Mouse (Mus musculus): ENCODE results near the gene Cideb. TPM values are rescaled to one million over a fixed set of nuclear protein-coding genes. Genes with fewer than 3 reads are reported as not detected.
"Not testable (repeated sequence)": the region's sequence is repeated elsewhere in the genome, so short reads cannot be mapped to it uniquely, and the experiment has no call there.

The Cideb gene
- total RNA-seq, 1 experiment from 2014 or later, result 1.0 TPM

GRCm38 (mm10) chr14:55768555-55768954, 10.3 kb upstream of the Cideb start:
- ATAC-seq (replicated peaks; ENCODE audit: insufficient number of reproducible peaks, low FRiP score, low TSS enrichment, poor library complexity, severe bottlenecking), result no peak

DNA sequence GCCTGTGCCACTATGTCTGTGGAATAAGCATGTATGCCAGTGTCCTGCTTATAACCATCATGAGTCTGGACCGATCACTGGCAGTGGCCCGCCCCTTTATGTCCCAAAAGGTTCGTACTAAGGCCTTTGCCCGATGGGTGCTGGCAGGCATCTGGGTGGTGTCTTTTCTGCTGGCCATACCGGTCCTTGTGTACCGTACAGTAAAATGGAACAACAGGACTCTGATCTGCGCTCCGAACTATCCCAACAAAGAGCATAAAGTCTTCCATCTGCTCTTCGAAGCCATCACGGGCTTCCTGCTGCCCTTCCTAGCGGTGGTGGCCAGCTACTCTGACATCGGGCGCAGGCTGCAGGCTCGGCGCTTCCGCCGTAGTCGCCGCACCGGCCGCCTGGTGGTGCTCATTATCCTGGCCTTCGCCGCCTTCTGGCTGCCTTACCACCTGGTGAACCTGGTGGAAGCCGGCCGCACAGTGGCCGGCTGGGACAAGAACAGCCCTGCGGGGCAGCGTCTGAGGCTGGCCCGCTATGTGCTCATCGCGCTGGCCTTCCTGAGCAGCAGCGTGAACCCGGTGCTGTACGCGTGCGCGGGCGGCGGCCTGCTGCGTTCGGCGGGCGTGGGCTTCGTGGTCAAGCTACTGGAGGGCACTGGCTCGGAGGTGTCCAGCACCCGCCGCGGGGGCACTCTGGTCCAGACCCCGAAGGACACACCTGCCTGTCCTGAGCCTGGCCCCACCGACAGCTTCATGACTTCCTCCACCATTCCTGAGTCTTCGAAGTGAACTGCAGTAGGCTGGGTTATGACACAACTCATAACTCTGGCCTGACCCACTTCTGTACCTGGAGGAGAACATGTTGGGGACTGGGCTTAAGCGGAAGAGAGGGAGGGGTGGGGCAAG, 9.5 kb upstream of the Cideb start:
- no peak for ATAC-seq (replicated peaks; ENCODE audit: insufficient number of reproducible peaks, low FRiP score, low TSS enrichment, poor library complexity, severe bottlenecking)

- ATAC-seq (replicated peaks; ENCODE audit: insufficient number of reproducible peaks, low FRiP score, low TSS enrichment, poor library complexity, severe bottlenecking), result peak; percentile 27; the same call in 1 of the 2 replicates
These were observed 7.4 kb upstream of the Cideb start, which contains the start of gene Ltb4r1 for GRCm38 (mm10) chr14:55765696-55766095. Ltb4r1 (plus strand) TSS chr14:55765962.

- no peak for ATAC-seq (replicated peaks; ENCODE audit: insufficient number of reproducible peaks, low FRiP score, low TSS enrichment, poor library complexity, severe bottlenecking)
These were observed 4.9 kb upstream of the Cideb start for GRCm38 (mm10) chr14:55763166-55763565.

- ATAC-seq (replicated peaks; ENCODE audit: insufficient number of reproducible peaks, low FRiP score, low TSS enrichment, poor library complexity, severe bottlenecking), result no peak
These were observed 4.0 kb upstream of the Cideb start for GRCm38 (mm10) chr14:55762001-55762821.

- ATAC-seq (replicated peaks; ENCODE audit: insufficient number of reproducible peaks, low FRiP score, low TSS enrichment, poor library complexity, severe bottlenecking), result no peak
These were observed 2.9 kb upstream of the Cideb start, which contains the start of gene Ltb4r2 for GRCm38 (mm10) chr14:55761163-55761562. Ltb4r2 (plus strand) TSS chr14:55761428.

DNA sequence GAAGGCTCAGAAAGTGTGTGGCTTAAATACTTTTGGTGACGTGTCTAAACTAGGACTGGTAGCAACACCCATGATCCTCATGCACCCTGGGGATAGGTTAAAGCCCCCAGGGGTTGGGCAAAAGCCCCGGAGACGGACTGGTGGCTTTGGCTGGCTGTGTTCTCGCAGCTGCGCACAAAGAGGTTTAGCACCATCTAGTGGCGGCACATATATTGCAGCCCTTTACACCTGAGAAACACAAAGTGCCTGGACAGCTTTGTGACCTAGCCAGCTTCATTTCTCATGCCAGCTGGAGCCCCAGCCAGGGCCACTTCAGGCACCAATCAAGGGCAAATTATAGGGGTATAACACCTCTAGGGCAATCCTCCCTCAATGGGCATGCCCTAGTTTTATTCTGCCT, 1.9 kb upstream of the Cideb start:
- not testable (repeated sequence) for ATAC-seq (replicated peaks; ENCODE audit: insufficient number of reproducible peaks, low FRiP score, low TSS enrichment, poor library complexity, severe bottlenecking)

GRCm38 (mm10) chr14:55757566-55757965, 692 bp downstream of the Cideb start:
- ATAC-seq (replicated peaks; ENCODE audit: insufficient number of reproducible peaks, low FRiP score, low TSS enrichment, poor library complexity, severe bottlenecking), result no peak

DNA sequence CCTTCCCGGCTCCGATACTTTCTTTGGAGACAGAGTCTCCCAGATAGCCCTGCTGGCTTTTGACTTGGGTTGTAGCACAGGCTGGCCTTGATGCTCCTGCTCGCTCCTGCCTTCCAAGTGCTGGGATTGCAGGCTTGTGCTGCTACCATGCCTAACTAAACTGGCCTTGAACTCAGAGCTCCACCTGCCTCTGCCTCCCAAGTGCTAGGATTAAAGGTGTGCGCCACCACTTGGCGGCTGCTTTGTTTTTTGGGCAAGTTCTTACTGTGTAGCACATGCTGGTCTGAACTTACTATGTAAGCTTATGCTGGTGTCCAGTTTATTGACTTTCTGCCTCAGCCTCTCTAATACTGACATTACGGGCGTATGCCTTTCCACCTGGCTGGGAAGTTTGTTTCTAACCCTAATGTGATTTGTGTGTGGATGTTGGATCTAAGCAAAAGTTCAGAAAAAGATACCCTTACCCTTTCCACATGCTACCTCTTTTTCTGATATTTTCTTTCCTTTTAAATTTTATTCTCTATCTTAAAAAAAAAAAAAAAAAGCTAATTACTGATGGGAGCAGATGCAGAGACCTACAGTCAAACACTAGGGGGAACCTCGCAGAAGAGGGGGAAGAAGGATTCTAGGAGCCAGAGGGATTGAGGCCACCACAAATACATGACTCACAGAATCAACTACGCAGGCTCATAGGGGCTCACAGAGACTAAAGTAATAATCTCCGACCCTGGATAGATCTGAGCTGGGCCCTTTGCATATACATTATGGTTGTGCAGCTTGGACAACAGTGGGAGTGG, 11.0 kb downstream of the Cideb start:
- no peak for ATAC-seq (replicated peaks; ENCODE audit: insufficient number of reproducible peaks, low FRiP score, low TSS enrichment, poor library complexity, severe bottlenecking)

GRCm38 (mm10) chr14:55745861-55746237, 12.4 kb downstream of the Cideb start:
- ATAC-seq (replicated peaks; ENCODE audit: insufficient number of reproducible peaks, low FRiP score, low TSS enrichment, poor library complexity, severe bottlenecking), result no peak

DNA sequence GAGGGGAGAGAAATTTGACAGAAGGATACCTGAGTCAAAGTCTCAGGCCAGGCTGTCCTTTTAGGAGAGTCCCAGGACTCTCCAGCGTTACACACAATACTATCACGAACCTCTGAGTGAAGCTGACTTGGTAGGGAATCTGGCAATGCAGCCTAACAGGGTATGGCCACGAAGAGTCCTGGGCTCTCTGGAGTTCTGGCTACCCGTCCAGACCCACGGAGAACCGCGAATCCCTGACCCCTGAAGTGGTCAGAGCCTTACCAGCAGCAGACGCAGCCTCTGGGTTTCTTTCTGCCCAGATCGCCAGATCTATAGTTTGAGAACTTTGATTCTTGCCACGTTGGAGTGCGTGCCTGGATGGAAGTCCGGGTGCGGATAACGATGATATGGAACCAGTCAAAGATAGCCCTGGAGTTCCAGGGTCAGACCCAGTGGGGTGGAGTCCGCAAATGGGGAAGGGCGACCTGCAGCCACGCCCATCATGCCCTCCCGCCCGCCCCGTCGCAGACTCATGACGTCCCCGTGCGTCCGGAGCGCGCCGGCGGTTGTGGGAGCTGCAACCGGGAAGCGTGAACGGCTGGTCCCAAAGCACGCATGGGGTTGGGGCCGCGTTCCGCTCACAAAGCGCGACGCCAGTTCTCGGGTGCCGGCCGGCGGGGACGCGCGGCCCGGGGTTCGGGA, 12.9 kb downstream of the Cideb start, which contains the start of the genes Dhrs1 and Nop9:
Gene Dhrs1 (minus strand): TSS at position 511 of the 681 bp plus-strand sequence.
Gene Nop9 (plus strand): TSS at position 514 of the 681 bp plus-strand sequence.
- ATAC-seq (replicated peaks; ENCODE audit: insufficient number of reproducible peaks, low FRiP score, low TSS enrichment, poor library complexity, severe bottlenecking), result peak; percentile 73

GRCm38 (mm10) chr14:55743711-55744110, 14.5 kb downstream of the Cideb start:
- peak; percentile 84 for ATAC-seq (replicated peaks; ENCODE audit: insufficient number of reproducible peaks, low FRiP score, low TSS enrichment, poor library complexity, severe bottlenecking)

- ATAC-seq (replicated peaks; ENCODE audit: insufficient number of reproducible peaks, low FRiP score, low TSS enrichment, poor library complexity, severe bottlenecking), result no peak
These were observed 21.1 kb downstream of the Cideb start for GRCm38 (mm10) chr14:55737086-55737687.

GRCm38 (mm10) chr14:55735758-55736157, 22.5 kb downstream of the Cideb start:
- peak; percentile 48; the same call in 1 of the 2 replicates for ATAC-seq (replicated peaks; ENCODE audit: insufficient number of reproducible peaks, low FRiP score, low TSS enrichment, poor library complexity, severe bottlenecking)

GRCm38 (mm10) chr14:55735334-55735733, 22.9 kb downstream of the Cideb start:
- no peak for ATAC-seq (replicated peaks; ENCODE audit: insufficient number of reproducible peaks, low FRiP score, low TSS enrichment, poor library complexity, severe bottlenecking)

DNA sequence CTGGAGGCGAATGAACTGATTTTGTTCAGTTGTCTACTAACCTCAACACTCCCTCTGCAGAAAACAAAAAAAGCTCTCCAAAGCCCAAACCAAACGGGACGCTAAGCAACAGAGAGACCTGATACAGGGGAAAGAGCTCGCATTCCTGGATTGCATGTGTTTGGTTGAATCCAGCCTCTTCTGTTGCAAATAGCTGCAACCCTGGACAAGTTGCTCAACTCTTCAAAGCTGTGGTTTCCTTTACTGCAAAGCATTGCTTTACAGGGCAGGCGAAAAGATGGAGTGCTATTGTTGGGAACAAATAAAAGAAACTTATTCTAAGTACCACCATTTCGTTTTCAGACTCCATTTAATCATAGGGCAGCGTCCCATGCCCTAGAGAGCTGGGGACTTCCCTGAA, 23.4 kb downstream of the Cideb start:
- ATAC-seq (replicated peaks; ENCODE audit: insufficient number of reproducible peaks, low FRiP score, low TSS enrichment, poor library complexity, severe bottlenecking), result no peak

- no peak for ATAC-seq (replicated peaks; ENCODE audit: insufficient number of reproducible peaks, low FRiP score, low TSS enrichment, poor library complexity, severe bottlenecking)
These were observed 24.4 kb downstream of the Cideb start for GRCm38 (mm10) chr14:55733889-55734288.
